Mouse (Mus musculus): ENCODE results near the gene Olfr665. TPM values are rescaled to one million over a fixed set of nuclear protein-coding genes. Genes with fewer than 3 reads are reported as not detected.

Gene Olfr665
- polyA plus RNA-seq, 1 experiment from 2014 or later: not detected

GRCm38 (mm10) chr7:104857683-104858082, 20.1 kb upstream of the Olfr665 start:
- Histone ChIP-seq H3K4me3 (ENCODE audit: low read depth, low read length) (no peak overlapping the region), H3K27me3 (ENCODE audit: insufficient read depth, low read length) (no peaks in the 10 kb centered on the region), H3K4me2 (ENCODE audit: low read depth, low read length) (no peak overlapping the region), H3K9me3 (ENCODE audit: low read length) (no peaks in the 10 kb centered on the region), H3K27ac (ENCODE audit: low read depth) (no peak overlapping the region), H3K9ac (replicated peaks) (no peak overlapping the region), H3K36me3 (replicated peaks; ENCODE audit: insufficient read depth, low read length) (no peaks in the 10 kb centered on the region), H3K4me1 (ENCODE audit: insufficient read depth) (no peaks in the 10 kb centered on the region)
- TF ChIP-seq CTCF (IDR thresholded peaks at IDR 0.05; ENCODE audit: low read depth) (no peak), EP300 (IDR thresholded peaks at IDR 0.05; ENCODE audit: low read depth) (no peak)
- no peak for ATAC-seq
- DNase-seq: no peak
- WGBS (ENCODE audit: insufficient replicate concordance): 53% methylated on average over 1 of the region's 1 CpGs

GRCm38 (mm10) chr7:104861381-104861780, 16.4 kb upstream of the Olfr665 start:
- Histone ChIP-seq H3K9ac (replicated peaks) (no peak overlapping the region), H3K9me3 (ENCODE audit: low read length) (no peaks in the 10 kb centered on the region), H3K27me3 (ENCODE audit: insufficient read depth, low read length) (no peaks in the 10 kb centered on the region), H3K4me3 (ENCODE audit: low read depth, low read length) (no peak overlapping the region), H3K4me2 (ENCODE audit: low read depth, low read length) (no peak overlapping the region), H3K36me3 (replicated peaks; ENCODE audit: insufficient read depth, low read length) (no peaks in the 10 kb centered on the region), H3K4me1 (ENCODE audit: insufficient read depth) (no peaks in the 10 kb centered on the region), H3K27ac (ENCODE audit: low read depth) (no peak overlapping the region)
- no peak for TF ChIP-seq CTCF (IDR thresholded peaks at IDR 0.05; ENCODE audit: low read depth)
- TF ChIP-seq EP300 (IDR thresholded peaks at IDR 0.05; ENCODE audit: low read depth): no peak
- DNase-seq (no peak), ATAC-seq (no peak)
- 75% methylated on average over 3 of the region's 3 CpGs for WGBS (ENCODE audit: insufficient replicate concordance)

GRCm38 (mm10) chr7:104895852-104896251, 18.0 kb downstream of the Olfr665 start, which contains the start of gene Olfr666:
Gene Olfr666, minus strand, starts transcription at chr7:104895952.
- no peak within 1 kb of the TSS for H3K4me3 ChIP-seq (ENCODE audit: low read depth, low read length)
- ATAC-seq: no peak
- H3K36me3 ChIP-seq (replicated peaks; ENCODE audit: insufficient read depth, low read length): no peaks in the 10 kb centered on the region
- no peak within 1 kb of the TSS for H3K9ac ChIP-seq (replicated peaks)
- no peak for DNase-seq
- WGBS (ENCODE audit: insufficient replicate concordance): 73% methylated on average over 2 of the region's 2 CpGs
- no peak within 1 kb of the TSS for H3K4me2 ChIP-seq (ENCODE audit: low read depth, low read length)
- TF ChIP-seq CTCF (IDR thresholded peaks at IDR 0.05; ENCODE audit: low read depth) (no peak), EP300 (IDR thresholded peaks at IDR 0.05; ENCODE audit: low read depth) (no peak)
- no peak within 1 kb of the TSS for H3K27ac ChIP-seq (ENCODE audit: low read depth)
- no peaks in the 10 kb centered on the region for H3K9me3 ChIP-seq (ENCODE audit: low read length)
- no peaks in the 10 kb centered on the region for H3K4me1 ChIP-seq (ENCODE audit: insufficient read depth)
- no peaks in the 10 kb centered on the region for H3K27me3 ChIP-seq (ENCODE audit: insufficient read depth, low read length)

GRCm38 (mm10) chr7:104921382-104921781, 43.6 kb downstream of the Olfr665 start, which contains the start of gene Olfr667:
Gene Olfr667, minus strand, starts transcription at chr7:104921482.
- no peak within 1 kb of the TSS for H3K27ac ChIP-seq (ENCODE audit: low read depth)
- ATAC-seq (no peak), DNase-seq (no peak)
- H3K4me3 ChIP-seq (ENCODE audit: low read depth, low read length): no peak within 1 kb of the TSS
- H3K27me3 ChIP-seq (ENCODE audit: insufficient read depth, low read length): no peaks in the 10 kb centered on the region
- no peak within 1 kb of the TSS for H3K9ac ChIP-seq (replicated peaks)
- no peaks in the 10 kb centered on the region for H3K9me3 ChIP-seq (ENCODE audit: low read length)
- no peaks in the 10 kb centered on the region for H3K4me1 ChIP-seq (ENCODE audit: insufficient read depth)
- H3K36me3 ChIP-seq (replicated peaks; ENCODE audit: insufficient read depth, low read length): no peaks in the 10 kb centered on the region
- no peak within 1 kb of the TSS for H3K4me2 ChIP-seq (ENCODE audit: low read depth, low read length)
- no peak for TF ChIP-seq EP300 (IDR thresholded peaks at IDR 0.05; ENCODE audit: low read depth)
- TF ChIP-seq CTCF (IDR thresholded peaks at IDR 0.05; ENCODE audit: low read depth): no peak
- WGBS (ENCODE audit: insufficient replicate concordance): 64% methylated on average over 1 of the region's 1 CpGs

GRCm38 (mm10) chr7:104927957-104928356, 50.1 kb downstream of the Olfr665 start, which contains the start of gene Olfr668:
Gene Olfr668, minus strand, starts transcription at chr7:104928057.
- WGBS (ENCODE audit: insufficient replicate concordance): 59% methylated on average over 1 of the region's 1 CpGs
- DNase-seq: no peak

More at GRCm38 (mm10) chr7:104927957-104928356, 50.1 kb downstream of the Olfr665 start, which contains the start of gene Olfr668:
- Histone ChIP-seq H3K4me3 (ENCODE audit: low read depth, low read length) (no peak within 1 kb of the TSS), H3K27me3 (ENCODE audit: insufficient read depth, low read length) (no peaks in the 10 kb centered on the region), H3K9me3 (ENCODE audit: low read length) (no peaks in the 10 kb centered on the region), H3K4me1 (ENCODE audit: insufficient read depth) (no peaks in the 10 kb centered on the region), H3K9ac (replicated peaks) (no peak within 1 kb of the TSS), H3K36me3 (replicated peaks; ENCODE audit: insufficient read depth, low read length) (no peaks in the 10 kb centered on the region), H3K27ac (ENCODE audit: low read depth) (no peak within 1 kb of the TSS), H3K4me2 (ENCODE audit: low read depth, low read length) (no peak within 1 kb of the TSS)
- no peak for TF ChIP-seq EP300 (IDR thresholded peaks at IDR 0.05; ENCODE audit: low read depth)
- no peak for TF ChIP-seq CTCF (IDR thresholded peaks at IDR 0.05; ENCODE audit: low read depth)
- no peak for ATAC-seq

Other genes starting within 250 kb of the Olfr665 start
- not detected in 2 replicates for gene Olfr658, start 230.7 kb upstream of the Olfr665 start, polyA plus RNA-seq (2015; fragmentation: Nextera tagmentation; extraction: Ambion mirVana)
- gene Olfr659, start 211.3 kb upstream of the Olfr665 start, polyA plus RNA-seq (2015; fragmentation: Nextera tagmentation; extraction: Ambion mirVana): not detected in 2 replicates
- gene Olfr661, start 191.5 kb upstream of the Olfr665 start, polyA plus RNA-seq (2015; fragmentation: Nextera tagmentation; extraction: Ambion mirVana): not detected in 2 replicates
- gene Usp17le, start 100.6 kb upstream of the Olfr665 start, polyA plus RNA-seq (2015; fragmentation: Nextera tagmentation; extraction: Ambion mirVana): not detected in 2 replicates
- not detected in 2 replicates for gene Usp17lb, start 35.4 kb upstream of the Olfr665 start, polyA plus RNA-seq (2015; fragmentation: Nextera tagmentation; extraction: Ambion mirVana)
- gene Usp17la, start 21.0 kb upstream of the Olfr665 start, polyA plus RNA-seq (2015; fragmentation: Nextera tagmentation; extraction: Ambion mirVana): not detected in 2 replicates
- gene Olfr666, start 17.9 kb downstream of the Olfr665 start, polyA plus RNA-seq (2015; fragmentation: Nextera tagmentation; extraction: Ambion mirVana): not detected in 2 replicates
- not detected in 2 replicates for gene Olfr667, start 43.5 kb downstream of the Olfr665 start, polyA plus RNA-seq (2015; fragmentation: Nextera tagmentation; extraction: Ambion mirVana)
- gene Olfr668, start 50.0 kb downstream of the Olfr665 start, polyA plus RNA-seq (2015; fragmentation: Nextera tagmentation; extraction: Ambion mirVana): not detected in 2 replicates
- gene Olfr669, start 56.2 kb downstream of the Olfr665 start, polyA plus RNA-seq (2015; fragmentation: Nextera tagmentation; extraction: Ambion mirVana): not detected in 2 replicates
- gene Olfr670, start 84.6 kb downstream of the Olfr665 start, polyA plus RNA-seq (2015; fragmentation: Nextera tagmentation; extraction: Ambion mirVana): not detected in 2 replicates
- gene Olfr671, start 101.1 kb downstream of the Olfr665 start, polyA plus RNA-seq (2015; fragmentation: Nextera tagmentation; extraction: Ambion mirVana): not detected in 2 replicates
- gene Olfr672, start 124.0 kb downstream of the Olfr665 start, polyA plus RNA-seq (2015; fragmentation: Nextera tagmentation; extraction: Ambion mirVana): not detected in 2 replicates
- gene Olfr675, start 150.4 kb downstream of the Olfr665 start, polyA plus RNA-seq (2015; fragmentation: Nextera tagmentation; extraction: Ambion mirVana): not detected in 2 replicates
- not detected in 2 replicates for gene Olfr676, start 154.7 kb downstream of the Olfr665 start, polyA plus RNA-seq (2015; fragmentation: Nextera tagmentation; extraction: Ambion mirVana)
- gene Olfr677, start 173.3 kb downstream of the Olfr665 start, polyA plus RNA-seq (2015; fragmentation: Nextera tagmentation; extraction: Ambion mirVana): not detected in 2 replicates
- gene Olfr678, start 186.4 kb downstream of the Olfr665 start, polyA plus RNA-seq (2015; fragmentation: Nextera tagmentation; extraction: Ambion mirVana): not detected in 2 replicates
- gene Olfr679, start 203.2 kb downstream of the Olfr665 start, polyA plus RNA-seq (2015; fragmentation: Nextera tagmentation; extraction: Ambion mirVana): not detected in 2 replicates
- gene Olfr680-ps1, start 214.8 kb downstream of the Olfr665 start, polyA plus RNA-seq (2015; fragmentation: Nextera tagmentation; extraction: Ambion mirVana): not detected in 2 replicates
- gene Olfr681, start 238.8 kb downstream of the Olfr665 start, polyA plus RNA-seq (2015; fragmentation: Nextera tagmentation; extraction: Ambion mirVana): not detected in 2 replicates

Measured in liver, postnatal 0 days (tissue).